Mouse (Mus musculus) midbrain, embryonic 10.5 days (tissue): ENCODE measurements around the gene Numbl. TPM values are rescaled to one million over a fixed set of nuclear protein-coding genes. Genes with fewer than 3 reads are reported as not detected.

Experiments
- DNase-seq: peaks from one replicate; pipeline ENCODE4 v3.0.0-alpha.2; 2017; ENCODE audit warnings: low spot score
- H3K27ac ChIP-seq: fragments of 300-500 bp; sonication (generic); replicated peaks from 2 replicates; pipeline ENCODE4 v1.5.1; 2016; ENCODE audit warnings: mild to moderate bottlenecking
- H3K27me3 ChIP-seq: fragments of 300-500 bp; sonication (generic); 2 replicates; pipeline ENCODE4 v1.6.1; 2016; ENCODE audit warnings: low read depth, mild to moderate bottlenecking; ENCODE audit not compliant: poor library complexity, severe bottlenecking
- H3K36me3 ChIP-seq: fragments of 300-500 bp; sonication (generic); 2 replicates; pipeline ENCODE4 v1.6.1; 2016; ENCODE audit warnings: mild to moderate bottlenecking, moderate library complexity
- H3K4me1 ChIP-seq: fragments of 300-500 bp; sonication (generic); 2 replicates; pipeline ENCODE4 v1.6.1; 2016
- H3K4me3 ChIP-seq: fragments of 300-500 bp; sonication (generic); 2 replicates; pipeline ENCODE4 v1.5.1; 2016; ENCODE audit warnings: mild to moderate bottlenecking, moderate library complexity
- H3K9me3 ChIP-seq: fragments of 300-500 bp; sonication (generic); replicated peaks from 2 replicates; pipeline ENCODE4 v1.6.1; 2016; ENCODE audit warnings: mild to moderate bottlenecking
- WGBS: fragments of 180-500 bp; shearing (Covaris S2); methylation state at CpG from one replicate; pipeline ENCODE4 v1.1.7; 2016; 5-methylcytosine and 5-hydroxymethylcytosine counted together
- polyA plus RNA-seq: library from polyadenylated mRNA; unstranded; fragments of >200 nt; fragmentation: Nextera tagmentation; extraction: Ambion mirVana; gene quantifications from 2 replicates; pipeline ENCODE4 v1.2.1, GENCODE M21; 2016

Gene Numbl
- polyA plus RNA-seq, 1 experiment from 2014 or later: 21.0 TPM

- no peak for DNase-seq
- 90% methylated on average over 3 of the region's 3 CpGs for WGBS
Observed at GRCm38 (mm10) chr7:27277191-27277590, 19.0 kb downstream of the Numbl start.

GRCm38 (mm10) chr7:27281717-27282116 is 23.5 kb downstream of the Numbl start:
- Histone ChIP-seq H3K27ac (no peak overlapping the region; the same call in 1 of the 2 replicates), H3K4me3 (no peak overlapping the region), H3K4me1 (peaks cover 24% of the 10 kb centered on the region), H3K36me3 (peaks cover 59% of the 10 kb centered on the region), H3K27me3 (peaks cover 11% of the 10 kb centered on the region), H3K9me3 (no peaks in the 10 kb centered on the region)
- WGBS: 71% methylated on average over 13 of the region's 13 CpGs
- no peak for DNase-seq

More at GRCm38 (mm10) chr7:27277191-27277590, 19.0 kb downstream of the Numbl start:
- Histone ChIP-seq H3K9me3 (no peaks in the 10 kb centered on the region), H3K27me3 (no peaks in the 10 kb centered on the region), H3K27ac (no peak overlapping the region), H3K36me3 (peaks cover 96% of the 10 kb centered on the region), H3K4me1 (peaks cover 11% of the 10 kb centered on the region), H3K4me3 (no peak overlapping the region)

GRCm38 (mm10) chr7:27282225-27282624 is 24.0 kb downstream of the Numbl start:
- WGBS: 77% methylated on average over 4 of the region's 4 CpGs
- DNase-seq: no peak
- Histone ChIP-seq H3K36me3 (peaks cover 54% of the 10 kb centered on the region), H3K4me3 (no peak overlapping the region), H3K4me1 (peaks cover 24% of the 10 kb centered on the region), H3K27me3 (peaks cover 11% of the 10 kb centered on the region), H3K27ac (no peak overlapping the region), H3K9me3 (no peaks in the 10 kb centered on the region)

- Histone ChIP-seq H3K4me3 (peak overlapping the region; percentile 41), H3K27ac (peak overlapping the region; percentile 77), H3K27me3 (peaks cover 11% of the 10 kb centered on the region), H3K4me1 (peaks cover 24% of the 10 kb centered on the region), H3K9me3 (no peaks in the 10 kb centered on the region), H3K36me3 (peaks cover 26% of the 10 kb centered on the region)
- 1% methylated on average over 28 of the region's 28 CpGs for WGBS
- DNase-seq: peak; percentile 60
Observed at GRCm38 (mm10) chr7:27284865-27285697, 26.8 kb downstream of the Numbl start.

- Histone ChIP-seq H3K27ac (peak overlapping the region; percentile 77), H3K36me3 (peaks cover 21% of the 10 kb centered on the region), H3K4me1 (peaks cover 24% of the 10 kb centered on the region), H3K4me3 (peak overlapping the region; percentile 41), H3K27me3 (peaks cover 11% of the 10 kb centered on the region), H3K9me3 (no peaks in the 10 kb centered on the region)
- 6% methylated on average over 8 of the region's 8 CpGs for WGBS
- peak; percentile 81 for DNase-seq
Observed at GRCm38 (mm10) chr7:27285698-27286066, 27.4 kb downstream of the Numbl start.

GRCm38 (mm10) chr7:27288732-27289131 is 30.5 kb downstream of the Numbl start:
- no peak for DNase-seq
- peaks cover 11% of the 10 kb centered on the region for H3K27me3 ChIP-seq
- no peak overlapping the region for H3K4me3 ChIP-seq
- no peaks in the 10 kb centered on the region for H3K36me3 ChIP-seq
- no peak overlapping the region for H3K27ac ChIP-seq
- 83% methylated on average over 7 of the region's 7 CpGs for WGBS
- H3K4me1 ChIP-seq: peaks cover 13% of the 10 kb centered on the region
- H3K9me3 ChIP-seq: no peaks in the 10 kb centered on the region

GRCm38 (mm10) chr7:27290555-27290954 is 32.3 kb downstream of the Numbl start:
- H3K4me1 ChIP-seq: peaks cover 1% of the 10 kb centered on the region
- no peak overlapping the region for H3K4me3 ChIP-seq
- H3K36me3 ChIP-seq: no peaks in the 10 kb centered on the region
- DNase-seq: no peak
- WGBS: 66% methylated on average over 2 of the region's 2 CpGs
- H3K27ac ChIP-seq: no peak overlapping the region
- no peaks in the 10 kb centered on the region for H3K27me3 ChIP-seq
- no peaks in the 10 kb centered on the region for H3K9me3 ChIP-seq

- no peaks in the 10 kb centered on the region for H3K27me3 ChIP-seq
- no peak for DNase-seq
- H3K4me3 ChIP-seq: no peak overlapping the region
- H3K27ac ChIP-seq: no peak overlapping the region
- no peaks in the 10 kb centered on the region for H3K36me3 ChIP-seq
- H3K4me1 ChIP-seq: no peaks in the 10 kb centered on the region
- 81% methylated on average over 12 of the region's 12 CpGs for WGBS
- H3K9me3 ChIP-seq: 0 out of 2 replicates have a peak, but pooled peaks cover 1% of the 10 kb centered on the region
Observed at GRCm38 (mm10) chr7:27291795-27292466, 33.7 kb downstream of the Numbl start.

GRCm38 (mm10) chr7:27295956-27296355 is 37.7 kb downstream of the Numbl start:
- Histone ChIP-seq H3K4me3 (no peak overlapping the region), H3K4me1 (no peaks in the 10 kb centered on the region), H3K27ac (no peak overlapping the region), H3K9me3 (0 out of 2 replicates have a peak, but pooled peaks cover 5% of the 10 kb centered on the region), H3K36me3 (no peaks in the 10 kb centered on the region), H3K27me3 (no peaks in the 10 kb centered on the region)
- DNase-seq: no peak
- WGBS: 87% methylated on average over 4 of the region's 4 CpGs

- no peaks in the 10 kb centered on the region for H3K27me3 ChIP-seq
- 88% methylated on average over 4 of the region's 4 CpGs for WGBS
- H3K4me1 ChIP-seq: no peaks in the 10 kb centered on the region
- H3K4me3 ChIP-seq: no peak overlapping the region
- no peak overlapping the region for H3K27ac ChIP-seq
- H3K36me3 ChIP-seq: no peaks in the 10 kb centered on the region
- H3K9me3 ChIP-seq: 0 out of 2 replicates have a peak, but pooled peaks cover 5% of the 10 kb centered on the region
- DNase-seq: no peak
Observed at GRCm38 (mm10) chr7:27296518-27296917, 38.3 kb downstream of the Numbl start.

- no peak for DNase-seq
- WGBS: 89% methylated on average over 16 of the region's 16 CpGs
- Histone ChIP-seq H3K4me1 (no peaks in the 10 kb centered on the region), H3K4me3 (no peak overlapping the region), H3K27ac (no peak overlapping the region), H3K27me3 (no peaks in the 10 kb centered on the region), H3K9me3 (0 out of 2 replicates have a peak, but pooled peaks cover 5% of the 10 kb centered on the region), H3K36me3 (no peaks in the 10 kb centered on the region)
Observed at GRCm38 (mm10) chr7:27298033-27298610, 39.9 kb downstream of the Numbl start.

- no peaks in the 10 kb centered on the region for H3K36me3 ChIP-seq
Observed at GRCm38 (mm10) chr7:27298816-27299215, 40.6 kb downstream of the Numbl start.

More at GRCm38 (mm10) chr7:27298816-27299215, 40.6 kb downstream of the Numbl start:
- no peak overlapping the region for H3K4me3 ChIP-seq
- H3K27ac ChIP-seq: no peak overlapping the region
- H3K27me3 ChIP-seq: no peaks in the 10 kb centered on the region
- DNase-seq: no peak
- 92% methylated on average over 6 of the region's 6 CpGs for WGBS
- no peaks in the 10 kb centered on the region for H3K4me1 ChIP-seq
- 0 out of 2 replicates have a peak, but pooled peaks cover 5% of the 10 kb centered on the region for H3K9me3 ChIP-seq
